Mouse (Mus musculus) megakaryocyte, embryonic 14.5 days (primary cell): ENCODE measurements at regions not wholly inside any gene's neighbourhood (a gene's known extent, or its start where the extent isn't known, plus 50 kb on each side); places are given as distances from the start of the nearest gene placed in this dataset.

Experiments used
- FLI1 ChIP-seq: IDR thresholded peaks from 2 replicates; pipeline ENCODE4 v1.6.1; 2012; ENCODE audit warnings: low read length, inconsistent platforms, mixed read lengths
- GATA1 ChIP-seq: IDR thresholded peaks from 3 replicates; pipeline ENCODE4 v1.6.1; 2012; ENCODE audit warnings: mixed read lengths, low read length, inconsistent platforms, borderline replicate concordance

DNA sequence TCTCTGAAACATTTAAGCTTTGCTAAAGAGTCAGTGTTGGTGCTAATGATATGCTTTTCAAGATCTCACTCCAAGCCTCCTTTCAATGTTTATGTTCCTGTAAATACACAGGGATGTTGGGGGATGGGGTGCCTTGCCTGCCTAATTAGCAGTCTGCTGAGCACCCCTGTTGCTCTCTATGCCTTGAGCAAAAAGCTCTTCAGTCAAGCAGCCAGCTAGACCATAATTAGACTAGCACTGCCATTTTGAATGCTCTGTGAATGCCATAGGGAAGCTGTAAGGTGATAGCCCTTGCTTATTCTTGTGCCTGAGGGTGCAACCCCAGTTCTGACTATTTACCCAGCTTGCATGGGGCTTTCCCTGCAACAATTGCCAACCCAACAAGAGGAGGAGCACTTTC lies 338.6 kb upstream of the Cwc22 start:
- TF ChIP-seq GATA1 (no peak), FLI1 (no peak)
